Mouse (Mus musculus) olfactory bulb, adult 2 months (tissue): ENCODE data around the gene Ptpn1.

Experiments
- CTCF ChIP-seq: fragments of 200-500 bp; IDR thresholded peaks from 2 replicates; pipeline ENCODE4 v1.5.1; 2012; ENCODE audit warnings: low read depth, mild to moderate bottlenecking, low read length, moderate library complexity; ENCODE audit not compliant: insufficient read depth
- POLR2A ChIP-seq: fragments of 200-500 bp; IDR thresholded peaks from 2 replicates; pipeline ENCODE4 v1.6.1; 2012; ENCODE audit warnings: mild to moderate bottlenecking, low read depth, low read length, moderate library complexity; ENCODE audit not compliant: insufficient read depth

GRCm38 (mm10) chr2:167939632-167940399, 8.0 kb downstream of the Ptpn1 start:
- TF ChIP-seq POLR2A = no peak
- TF ChIP-seq CTCF = no peak
